Mouse (Mus musculus): ENCODE data around the gene Plxna4.

Gene Plxna4

DNA sequence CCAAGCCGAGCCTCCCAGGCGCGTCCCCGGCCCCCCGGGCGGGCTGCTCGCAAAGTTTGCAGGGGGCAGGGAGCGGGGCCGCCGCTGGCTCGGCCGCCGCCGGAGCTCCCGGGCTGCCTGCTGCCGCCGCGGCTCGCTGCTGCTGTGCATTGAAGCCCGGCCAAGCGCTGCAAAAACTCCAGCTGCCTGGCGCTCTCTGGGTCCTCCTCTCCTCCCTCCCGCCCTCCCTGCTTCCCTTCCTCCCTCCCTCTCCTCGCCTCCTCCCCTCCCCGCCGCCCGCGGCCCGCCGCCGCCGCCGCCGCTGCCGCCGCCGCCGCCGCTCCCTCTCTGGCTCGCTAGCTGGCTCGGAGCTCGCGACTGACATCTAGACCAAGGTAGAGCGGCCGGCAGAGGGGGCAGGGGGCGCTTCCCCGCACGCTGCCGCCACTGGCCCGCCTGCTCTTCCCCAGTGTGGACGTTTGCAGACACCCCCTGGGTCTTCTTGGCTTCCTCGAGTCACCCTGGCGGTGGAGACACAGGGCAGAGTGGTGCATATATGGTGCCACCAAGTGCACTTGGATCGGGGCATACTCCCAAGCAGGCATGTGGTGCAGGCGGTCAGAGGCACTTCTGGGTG, at the start of gene Plxna4:
Gene Plxna4 (minus strand): TSS at position 137 of the 616 bp plus-strand sequence.
- peak; percentile 37 for DNase-seq (ENCODE audit: low read depth, low spot score)

DNA sequence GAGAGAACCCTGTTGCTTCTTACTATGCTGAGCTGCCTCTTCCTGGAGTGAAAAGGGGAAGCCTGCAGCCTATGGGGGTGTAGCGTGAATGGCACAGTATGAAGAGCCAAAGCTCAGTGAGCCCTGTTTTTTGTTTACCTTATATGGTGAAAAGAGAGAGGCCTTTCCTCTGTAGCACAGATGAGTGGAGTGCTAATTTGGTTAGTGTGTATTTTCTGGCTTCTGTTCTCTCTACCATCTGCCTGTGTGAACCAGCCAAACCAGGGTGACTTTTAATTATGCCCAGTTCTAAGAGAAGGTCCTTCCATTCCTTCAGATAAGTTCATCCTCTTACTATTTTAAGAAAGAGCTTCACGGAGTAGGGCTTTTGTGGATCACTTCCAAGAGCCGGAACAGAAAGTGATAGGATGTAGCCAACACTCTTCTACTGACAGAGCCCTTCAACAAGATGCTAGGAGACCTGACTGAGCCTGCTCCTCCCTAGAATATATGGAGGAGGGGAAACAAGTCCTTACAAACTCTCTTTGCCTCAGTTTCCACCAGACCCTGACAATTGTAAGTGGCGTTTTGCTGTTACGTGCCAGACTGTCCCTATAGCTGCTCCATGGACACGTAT, 49.7 kb upstream of the Plxna4 start:
- DNase-seq (ENCODE audit: low read depth, low spot score): no peak

- DNase-seq (ENCODE audit: low read depth, low spot score): no peak
Measured at GRCm38 (mm10) chr6:32610712-32611111, 22.7 kb upstream of the Plxna4 start.

DNA sequence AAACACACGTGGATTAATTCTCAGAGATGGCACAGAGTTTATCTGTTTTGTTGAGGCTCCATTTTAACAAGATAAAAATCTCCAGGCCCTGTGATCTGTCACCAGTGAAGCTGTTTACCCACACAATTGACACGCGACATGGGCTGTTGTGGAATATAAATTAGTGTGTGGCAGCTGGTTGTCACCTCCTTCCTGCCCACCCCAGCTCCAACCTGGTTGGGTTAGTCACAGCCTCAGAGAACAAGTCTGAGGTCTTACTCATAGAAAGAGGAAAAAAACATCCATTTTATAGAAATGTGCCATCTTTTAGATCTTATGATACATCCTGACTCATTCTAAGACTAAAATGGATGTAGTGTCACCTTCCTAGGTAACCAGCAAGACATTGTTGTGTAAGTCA, 18.8 kb upstream of the Plxna4 start:
- DNase-seq (ENCODE audit: low read depth, low spot score): no peak

- no peak for DNase-seq (ENCODE audit: low read depth, low spot score)
Measured at GRCm38 (mm10) chr6:32605581-32605980, 17.6 kb upstream of the Plxna4 start.

DNA sequence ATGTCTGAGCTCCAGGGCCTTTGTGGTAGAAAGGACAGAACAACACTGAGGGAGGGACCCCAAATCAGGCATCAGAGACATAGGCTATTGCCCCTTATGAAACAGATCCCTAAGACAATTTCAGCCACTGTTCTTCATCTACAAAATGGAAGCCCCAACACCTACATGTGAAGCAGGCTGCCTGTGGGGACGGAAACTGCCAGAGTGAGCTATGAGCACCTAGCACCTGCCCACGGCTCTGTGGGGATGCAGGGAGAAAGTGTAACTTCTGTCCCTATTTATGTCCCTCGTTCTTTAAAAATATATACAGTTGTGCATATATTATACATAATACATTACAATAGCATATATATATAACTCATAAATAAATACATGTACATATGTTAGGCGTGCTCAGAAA, 16.9 kb upstream of the Plxna4 start:
- DNase-seq (ENCODE audit: low read depth, low spot score): no peak

DNA sequence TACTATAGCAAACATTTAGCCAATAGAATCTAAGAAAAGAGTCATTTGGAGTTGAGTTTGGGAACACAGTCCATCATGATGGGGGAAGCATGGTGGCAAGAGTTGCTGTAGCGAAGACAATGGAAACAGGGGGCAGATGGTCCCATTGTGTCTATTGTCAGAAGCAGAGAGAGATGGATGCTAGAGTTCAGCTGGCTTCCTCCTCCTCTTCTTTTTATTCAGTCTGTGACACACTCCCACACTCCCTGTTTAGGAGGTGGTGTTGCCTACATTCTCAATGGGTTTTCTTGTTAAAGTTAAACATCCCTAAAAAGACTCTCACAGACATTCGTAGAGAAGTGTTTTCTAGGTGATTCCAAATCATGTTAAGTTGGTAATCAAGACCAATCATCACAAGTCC, 14.1 kb upstream of the Plxna4 start:
- no peak for DNase-seq (ENCODE audit: low read depth, low spot score)

GRCm38 (mm10) chr6:32601306-32601705, 13.3 kb upstream of the Plxna4 start:
- DNase-seq (ENCODE audit: low read depth, low spot score): no peak

- DNase-seq (ENCODE audit: low read depth, low spot score): no peak
Measured at GRCm38 (mm10) chr6:32595591-32595990, 7.6 kb upstream of the Plxna4 start.

DNA sequence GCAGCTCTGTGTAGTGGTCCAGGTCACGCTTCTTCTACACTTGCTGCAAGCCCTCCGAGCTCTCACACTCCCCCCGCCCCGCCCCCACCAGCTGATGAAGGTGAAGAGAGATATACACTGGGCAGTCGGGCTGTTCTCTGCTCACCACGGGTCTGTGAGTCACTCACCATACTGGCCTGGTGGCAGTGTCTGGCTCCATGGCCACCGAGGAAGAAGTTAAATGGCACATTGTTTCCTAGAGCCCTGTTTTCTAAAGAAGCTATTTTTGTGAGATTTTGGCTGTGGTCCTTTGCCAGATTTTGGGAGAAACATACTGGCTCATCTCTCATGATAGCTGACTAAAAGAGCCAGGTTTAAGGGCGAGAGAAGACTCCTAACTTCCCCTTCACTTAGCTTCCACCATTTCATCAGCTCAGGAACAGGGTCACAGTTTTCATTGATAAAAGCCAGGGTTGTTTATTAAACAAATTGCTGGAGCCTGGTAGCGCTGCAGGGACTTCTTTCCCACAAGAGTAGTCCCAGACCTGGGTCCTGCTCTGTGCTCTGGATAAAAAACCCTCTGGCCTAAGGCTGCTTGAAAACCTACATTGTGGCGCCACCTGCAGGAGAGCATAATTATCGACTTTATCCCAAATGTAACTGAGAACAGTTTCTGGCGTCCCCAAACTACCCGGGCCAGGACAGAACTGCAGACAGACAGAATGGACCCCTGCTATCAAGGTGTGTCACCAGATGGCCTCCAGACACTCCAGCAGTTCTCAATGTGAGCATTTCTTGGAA, 3.2 kb upstream of the Plxna4 start:
- DNase-seq (ENCODE audit: low read depth, low spot score): peak; percentile 50

DNA sequence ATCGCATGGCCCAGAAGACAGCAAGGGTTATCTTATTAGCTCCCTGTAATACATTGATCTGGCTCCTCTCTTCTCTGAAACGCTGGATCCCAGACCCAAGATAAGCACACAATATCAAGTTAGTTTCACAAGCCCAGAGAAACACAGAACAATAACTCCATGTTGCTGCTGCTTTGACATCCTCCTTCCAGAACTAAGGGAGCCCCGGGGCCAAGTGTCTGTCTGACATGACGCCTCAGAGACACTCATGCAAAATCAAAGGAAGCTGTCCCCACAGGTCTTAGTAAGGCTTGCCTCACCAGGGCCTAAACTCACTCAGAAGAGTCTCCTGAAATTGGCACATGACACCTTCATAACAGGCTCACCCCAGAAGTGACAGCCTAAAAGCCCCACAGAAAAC, 1.6 kb upstream of the Plxna4 start:
- DNase-seq (ENCODE audit: low read depth, low spot score): no peak

DNA sequence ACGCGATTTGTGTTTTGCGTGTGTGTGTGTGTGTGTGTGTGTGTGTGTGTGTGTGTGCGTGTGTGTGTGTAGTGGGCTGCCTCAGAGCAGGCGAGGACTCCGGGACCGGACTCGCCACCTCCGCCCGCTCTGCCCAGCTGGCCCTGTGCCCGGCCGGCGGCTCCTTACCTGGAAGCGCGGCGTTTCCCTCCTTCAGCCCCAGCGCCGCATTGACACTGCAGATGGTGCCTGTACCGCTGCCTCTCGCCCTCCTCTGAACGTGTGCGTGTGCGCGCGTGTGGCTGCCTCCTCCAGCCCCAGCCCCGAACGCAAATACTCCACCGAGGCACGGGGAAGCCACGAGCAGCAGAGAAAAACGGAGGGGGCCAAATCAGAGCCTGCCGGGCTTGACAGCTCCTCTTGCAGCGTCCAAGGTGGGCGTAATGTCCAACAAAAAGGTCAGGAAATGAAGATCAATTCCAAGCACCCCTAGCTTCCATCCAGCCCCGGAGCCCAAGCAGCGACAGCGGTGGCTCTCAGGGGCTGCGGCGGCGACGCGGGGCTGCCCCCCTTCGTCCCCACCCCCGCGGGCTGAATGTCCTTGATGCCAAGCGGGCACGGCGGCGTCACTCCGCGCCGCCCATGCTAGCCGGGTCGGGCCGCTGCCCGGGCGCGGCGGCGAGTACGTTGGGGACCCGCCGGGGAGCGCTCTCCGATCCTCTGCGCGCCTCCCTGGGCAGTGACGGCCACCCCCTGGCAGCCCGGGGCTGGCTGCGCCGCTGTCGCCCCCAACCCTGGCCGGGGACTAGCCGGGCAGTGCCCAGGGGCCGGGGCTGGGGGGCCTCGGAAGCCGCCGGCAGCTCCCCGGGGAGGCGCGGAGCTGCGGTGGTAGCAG, 619 bp downstream of the Plxna4 start:
- no peak for DNase-seq (ENCODE audit: low read depth, low spot score)

GRCm38 (mm10) chr6:32586821-32587135, 1.2 kb downstream of the Plxna4 start:
- no peak for DNase-seq (ENCODE audit: low read depth, low spot score)

DNA sequence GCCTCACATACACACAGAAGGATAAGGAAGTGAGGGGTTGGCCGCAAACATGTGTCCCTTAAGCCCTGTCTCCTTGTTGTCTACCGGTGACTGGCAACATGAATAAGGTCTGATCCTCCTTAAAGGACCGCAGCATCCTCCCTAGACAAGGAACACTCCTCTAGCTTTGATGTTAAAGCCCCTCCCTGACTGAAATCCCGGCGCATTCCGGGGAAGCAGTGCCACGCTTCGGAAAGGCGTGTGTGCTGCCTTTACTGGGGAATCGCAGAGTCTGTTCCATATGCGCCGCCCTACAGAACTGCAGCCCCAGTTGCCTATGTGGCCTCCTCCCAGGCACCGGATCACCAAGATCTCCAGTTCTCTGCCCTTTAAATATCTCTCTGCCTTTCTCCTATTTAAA, 1.6 kb downstream of the Plxna4 start:
- DNase-seq (ENCODE audit: low read depth, low spot score): no peak

GRCm38 (mm10) chr6:32585211-32585610, 2.8 kb downstream of the Plxna4 start:
- DNase-seq (ENCODE audit: low read depth, low spot score): no peak

DNA sequence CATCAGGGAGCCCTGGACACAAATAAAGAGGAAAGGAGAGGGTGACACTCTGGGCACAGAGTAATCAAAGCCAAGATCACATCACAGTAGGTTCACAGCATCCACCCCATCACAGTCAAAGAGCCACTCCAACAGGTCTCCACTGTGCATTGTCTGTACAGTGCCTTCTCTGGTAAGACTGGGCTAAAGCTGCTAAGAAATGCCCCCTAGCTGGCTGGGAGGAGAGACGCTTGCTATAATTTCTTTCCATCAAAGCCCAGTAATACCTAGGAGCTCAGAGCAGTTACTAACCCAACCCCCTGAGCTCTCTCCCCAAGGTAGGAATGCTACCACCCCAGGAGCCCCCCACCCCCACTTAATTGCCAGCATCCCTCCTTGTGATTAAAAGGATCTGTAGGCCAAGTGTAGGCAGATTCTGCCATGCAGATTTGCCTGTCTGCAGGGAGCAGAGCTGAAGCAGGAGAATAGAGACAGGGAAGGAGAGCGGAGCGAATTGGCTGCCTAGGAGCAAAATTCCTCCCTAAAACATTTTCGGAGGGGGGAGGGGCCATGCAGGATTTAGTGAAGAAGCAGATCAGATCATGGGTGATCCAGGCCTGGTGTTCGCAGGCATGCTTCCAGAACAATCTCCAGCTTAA, 3.6 kb downstream of the Plxna4 start:
- no peak for DNase-seq (ENCODE audit: low read depth, low spot score)

DNA sequence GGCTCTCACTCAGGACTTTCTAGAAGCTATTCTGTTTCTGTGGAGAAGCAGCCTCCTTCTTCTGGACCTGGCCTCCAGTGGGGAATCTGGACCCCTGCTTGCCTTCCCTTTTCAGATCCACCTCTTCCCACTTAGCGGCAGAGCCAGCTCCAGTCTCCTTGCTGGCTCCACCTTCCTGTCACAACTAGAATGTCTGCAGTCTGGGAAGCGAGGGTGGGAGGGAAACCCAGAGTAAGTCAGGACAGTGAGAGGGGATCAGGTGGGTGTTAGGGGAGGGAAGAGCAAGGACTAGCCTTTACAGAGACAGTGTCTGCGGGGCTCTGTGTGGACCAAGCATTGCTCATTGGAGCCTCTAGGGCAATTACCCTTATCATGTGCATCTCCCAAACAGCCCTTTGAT, 4.4 kb downstream of the Plxna4 start:
- DNase-seq (ENCODE audit: low read depth, low spot score): no peak

DNA sequence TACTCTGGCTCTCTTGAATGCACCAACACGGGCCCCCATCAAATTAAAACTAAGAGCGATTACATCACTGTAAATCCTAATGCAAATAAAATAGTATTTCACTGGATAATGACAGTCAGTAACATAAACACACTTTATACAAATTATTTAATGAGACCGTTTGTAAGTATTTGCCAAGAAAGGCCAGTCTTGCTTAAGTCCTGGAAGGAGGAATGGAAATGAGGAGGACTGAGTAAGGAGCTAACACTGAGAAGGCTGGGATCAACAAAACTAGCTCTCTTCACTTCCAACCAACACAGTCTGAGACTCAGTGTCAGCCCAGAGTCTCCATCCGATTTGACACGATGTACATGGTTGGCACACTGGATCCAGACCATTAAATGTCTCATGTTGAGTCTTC, 16.5 kb downstream of the Plxna4 start:
- DNase-seq (ENCODE audit: low read depth, low spot score): no peak

- DNase-seq (ENCODE audit: low read depth, low spot score): no peak
Measured at GRCm38 (mm10) chr6:32570445-32570844, 17.5 kb downstream of the Plxna4 start.

DNA sequence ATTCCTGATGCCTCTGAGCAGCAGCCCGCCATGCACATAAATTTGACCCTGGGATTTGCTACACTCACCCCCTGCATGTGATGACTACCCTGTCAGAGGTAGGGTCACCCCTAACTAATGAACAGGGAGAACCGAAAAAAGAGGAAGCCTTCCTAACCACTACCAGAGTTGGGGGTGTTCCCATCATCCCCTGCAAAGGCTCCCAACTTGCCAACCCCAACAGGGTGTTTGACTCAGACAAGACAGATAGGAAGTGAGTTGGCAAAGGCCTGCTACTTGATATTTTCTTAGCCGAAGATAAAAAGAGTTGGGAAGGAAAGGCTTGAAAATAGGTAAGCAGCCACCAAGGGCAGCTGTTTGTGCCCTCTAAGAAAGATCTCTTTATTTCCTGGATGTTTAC, 18.1 kb downstream of the Plxna4 start:
- DNase-seq (ENCODE audit: low read depth, low spot score): no peak

DNA sequence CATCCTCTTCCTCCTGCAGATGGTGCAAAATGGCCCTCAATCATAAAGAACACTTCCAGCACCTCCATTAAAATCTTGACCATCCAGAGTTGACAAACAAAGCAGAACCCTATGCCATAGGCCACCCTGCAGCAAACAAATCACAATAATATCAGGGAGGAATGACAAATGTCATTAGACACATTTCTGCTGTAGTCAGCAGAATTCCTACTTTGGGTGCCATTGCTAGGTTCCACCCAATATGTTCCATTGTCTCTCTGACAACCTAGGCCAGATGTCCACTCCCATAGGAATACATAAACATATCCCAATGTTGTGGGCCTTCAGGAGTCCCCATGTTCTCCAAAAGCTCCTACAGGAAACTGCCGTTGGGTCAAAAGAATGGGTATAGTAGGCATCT, 41.1 kb downstream of the Plxna4 start:
- DNase-seq (ENCODE audit: low read depth, low spot score): no peak

GRCm38 (mm10) chr6:32544021-32544420, 44.0 kb downstream of the Plxna4 start:
- DNase-seq (ENCODE audit: low read depth, low spot score): no peak

Data from skeletal muscle tissue, adult 2 months (tissue).